Mouse (Mus musculus) hindbrain, embryonic 10.5 days (tissue): Measurements from ENCODE around the gene Olig1. TPM values are rescaled to one million over a fixed set of nuclear protein-coding genes. Genes with fewer than 3 reads are reported as not detected.

Experiments
- DNase-seq: peaks from one replicate; pipeline ENCODE4 v3.0.0-alpha.2; 2017; ENCODE audit warnings: low spot score
- H3K27ac ChIP-seq: fragments of 300-500 bp; sonication (generic); 2 replicates; pipeline ENCODE4 v1.5.1; 2016; ENCODE audit warnings: mild to moderate bottlenecking, moderate library complexity
- H3K27me3 ChIP-seq: fragments of 300-500 bp; sonication (generic); 2 replicates; pipeline ENCODE4 v1.6.1; 2016; ENCODE audit warnings: mild to moderate bottlenecking; ENCODE audit not compliant: poor library complexity, insufficient read depth, severe bottlenecking
- H3K36me3 ChIP-seq: fragments of 300-500 bp; sonication (generic); 2 replicates; pipeline ENCODE4 v1.6.1; 2016; ENCODE audit warnings: mild to moderate bottlenecking, moderate library complexity
- H3K4me1 ChIP-seq: fragments of 300-500 bp; sonication (generic); replicated peaks from 2 replicates; pipeline ENCODE4 v1.6.1; 2016; ENCODE audit warnings: mild to moderate bottlenecking
- H3K4me3 ChIP-seq: fragments of 300-500 bp; sonication (generic); 2 replicates; pipeline ENCODE4 v1.5.1; 2016; ENCODE audit warnings: mild to moderate bottlenecking, moderate library complexity
- H3K9me3 ChIP-seq: fragments of 300-500 bp; sonication (generic); 2 replicates; pipeline ENCODE4 v1.6.1; 2016; ENCODE audit warnings: mild to moderate bottlenecking, moderate library complexity
- WGBS: fragments of 180-500 bp; shearing (Covaris S2); methylation state at CpG from one replicate; pipeline ENCODE4 v1.1.7; 2016; 5-methylcytosine and 5-hydroxymethylcytosine counted together
- polyA plus RNA-seq: library from polyadenylated mRNA; unstranded; fragments of >200 nt; fragmentation: Nextera tagmentation; extraction: Ambion mirVana; gene quantifications from 2 replicates; pipeline ENCODE4 v1.2.1, GENCODE M21; 2016

Gene Olig1
- polyA plus RNA-seq, result 1.4 and 1.5 TPM in 2 replicates

DNA sequence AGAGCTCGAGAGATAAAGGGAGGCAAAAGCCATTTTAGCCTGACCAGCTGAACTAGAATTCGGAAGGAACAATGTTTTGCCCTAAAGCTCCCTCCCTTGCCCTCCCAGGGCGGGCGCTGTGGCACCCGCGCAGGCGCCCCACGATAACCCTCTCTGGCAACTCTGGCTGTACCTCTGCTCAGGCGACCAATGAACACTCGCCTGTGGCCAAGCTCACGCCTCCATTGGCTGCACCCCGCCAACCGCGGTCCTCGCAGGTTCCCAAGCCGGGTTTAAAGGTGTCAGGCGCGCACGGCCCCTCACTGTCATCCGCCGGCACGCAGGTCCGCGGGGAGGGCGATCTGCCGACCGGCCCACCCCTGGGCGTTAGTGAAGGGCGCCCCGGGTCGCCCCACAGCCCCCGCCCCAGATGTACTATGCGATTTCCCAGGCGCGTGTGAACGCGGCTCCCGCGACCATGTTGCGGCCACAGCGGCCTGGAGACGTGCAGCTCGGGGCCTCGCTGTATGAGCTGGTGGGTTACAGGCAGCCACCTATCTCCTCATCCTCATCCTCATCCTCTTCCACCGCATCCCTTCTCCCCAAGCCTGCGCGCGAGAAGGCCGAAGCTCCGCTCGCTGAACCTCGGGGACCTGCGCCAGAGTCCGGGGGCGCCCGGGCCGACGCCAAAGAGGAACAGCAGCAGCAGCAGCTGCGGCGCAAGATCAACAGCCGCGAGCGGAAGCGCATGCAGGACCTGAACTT is at the start of gene Olig1:
Gene Olig1, plus strand, starts transcription at position 305 of the 744 bp plus-strand sequence.
- no peaks in the 10 kb centered on the region for H3K9me3 ChIP-seq
- H3K27me3 ChIP-seq, result peaks cover 100% of the 10 kb centered on the region
- H3K27ac ChIP-seq, result no peak within 1 kb of the TSS
- under 1% methylated on average over 64 of the region's 64 CpGs for WGBS
- H3K4me1 ChIP-seq, result peaks cover 26% of the 10 kb centered on the region
- no peaks in the 10 kb centered on the region for H3K36me3 ChIP-seq
- peak within 1 kb of the TSS; percentile 54 for H3K4me3 ChIP-seq
- peak; percentile 70 for DNase-seq

GRCm38 (mm10) chr16:91222171-91222642 is 47.4 kb upstream of the Olig1 start:
- no peaks in the 10 kb centered on the region for H3K36me3 ChIP-seq
- peaks cover 100% of the 10 kb centered on the region for H3K27me3 ChIP-seq
- 1% methylated on average over 25 of the region's 25 CpGs for WGBS
- H3K9me3 ChIP-seq, result peaks cover 8% of the 10 kb centered on the region
- H3K27ac ChIP-seq, result no peak overlapping the region; the same call in 1 of the 2 replicates
- peak; percentile 43 for DNase-seq
- peak overlapping the region; percentile 35 for H3K4me3 ChIP-seq
- H3K4me1 ChIP-seq, result peaks cover 60% of the 10 kb centered on the region

DNA sequence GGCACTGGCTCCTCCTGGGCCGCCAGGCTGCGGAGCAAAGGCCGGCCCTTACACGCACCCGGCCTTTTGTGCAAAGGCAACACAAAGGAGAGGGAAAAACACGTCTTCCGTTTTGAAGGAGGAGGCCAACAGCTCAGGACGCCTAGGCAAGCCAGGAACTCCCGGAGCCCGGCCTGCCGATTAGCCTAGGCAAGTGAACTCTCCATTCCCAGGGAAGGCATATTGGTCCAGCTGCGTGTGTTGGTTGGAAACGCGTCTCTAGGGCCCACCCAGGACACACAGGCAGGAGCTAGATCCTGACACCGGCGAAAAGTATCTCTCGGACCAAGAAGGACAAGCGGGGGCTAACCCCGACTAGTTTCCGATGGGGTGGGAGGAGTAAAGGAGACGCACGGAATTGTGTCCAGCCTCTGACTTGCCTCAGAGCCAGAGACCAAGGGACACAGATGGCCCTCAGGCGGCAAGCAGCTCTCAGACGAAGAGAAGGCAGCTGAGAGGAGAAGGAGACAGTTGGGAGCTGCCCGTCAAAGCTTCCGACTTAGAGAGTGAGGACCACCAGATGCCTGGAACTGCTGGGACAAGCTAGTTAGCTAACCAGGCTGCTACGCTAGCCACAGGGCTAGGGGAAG is 46.8 kb upstream of the Olig1 start:
- peak overlapping the region; percentile 50; the same call in 1 of the 2 replicates for H3K27ac ChIP-seq
- H3K36me3 ChIP-seq, result no peaks in the 10 kb centered on the region
- peaks cover 62% of the 10 kb centered on the region for H3K4me1 ChIP-seq
- peak overlapping the region; percentile 35 for H3K4me3 ChIP-seq
- peaks cover 7% of the 10 kb centered on the region for H3K9me3 ChIP-seq
- DNase-seq, result peak; percentile 64
- H3K27me3 ChIP-seq, result peaks cover 100% of the 10 kb centered on the region
- under 1% methylated on average over 27 of the region's 27 CpGs for WGBS

DNA sequence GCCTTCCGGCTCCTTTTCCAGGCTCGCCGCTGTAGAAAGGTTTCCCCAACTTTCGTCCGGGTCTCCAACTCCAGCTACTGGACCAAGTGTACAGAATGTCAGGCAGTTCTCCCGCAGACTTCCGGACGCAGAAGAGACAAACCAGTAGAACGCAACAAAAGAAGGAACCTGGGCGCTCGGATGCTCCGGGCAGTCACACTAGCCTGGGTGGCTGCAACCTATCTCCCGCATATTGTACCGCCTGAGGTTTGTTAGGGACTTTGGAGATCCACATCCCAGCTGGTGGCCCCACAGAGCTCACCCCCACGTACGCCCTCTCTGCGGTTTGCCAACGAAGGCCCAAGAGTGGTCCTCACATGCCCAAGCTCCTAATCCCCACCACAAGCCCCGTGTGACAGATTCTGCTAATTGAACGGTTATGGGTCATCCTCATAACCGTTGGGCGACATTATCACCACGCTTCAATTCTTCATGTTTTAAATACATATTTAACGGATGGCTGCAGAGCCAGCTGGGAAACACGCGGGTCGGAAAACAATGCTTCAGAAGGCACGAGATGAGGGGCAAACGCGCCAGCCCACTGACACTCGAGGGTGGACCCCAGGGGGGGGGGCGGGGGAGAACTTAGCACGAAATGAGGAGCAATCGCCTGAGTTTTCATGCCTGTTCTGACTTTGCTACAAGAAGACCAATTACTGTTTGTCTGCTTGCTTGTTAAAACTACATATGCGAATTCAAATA is 46.1 kb upstream of the Olig1 start:
- H3K27ac ChIP-seq, result peak overlapping the region; percentile 50; the same call in 1 of the 2 replicates
- peaks cover 100% of the 10 kb centered on the region for H3K27me3 ChIP-seq
- peaks cover 62% of the 10 kb centered on the region for H3K4me1 ChIP-seq
- no peaks in the 10 kb centered on the region for H3K36me3 ChIP-seq
- 2% methylated on average over 35 of the region's 35 CpGs for WGBS
- no peak for DNase-seq
- peak overlapping the region; percentile 35 for H3K4me3 ChIP-seq
- H3K9me3 ChIP-seq, result no peaks in the 10 kb centered on the region

GRCm38 (mm10) chr16:91224068-91224402 is 45.5 kb upstream of the Olig1 start:
- Histone ChIP-seq H3K9me3 (no peaks in the 10 kb centered on the region), H3K27ac (no peak overlapping the region), H3K4me3 (no peak overlapping the region), H3K4me1 (peaks cover 62% of the 10 kb centered on the region), H3K27me3 (peaks cover 100% of the 10 kb centered on the region), H3K36me3 (no peaks in the 10 kb centered on the region)
- WGBS, result 5% methylated on average over 10 of the region's 10 CpGs
- no peak for DNase-seq

DNA sequence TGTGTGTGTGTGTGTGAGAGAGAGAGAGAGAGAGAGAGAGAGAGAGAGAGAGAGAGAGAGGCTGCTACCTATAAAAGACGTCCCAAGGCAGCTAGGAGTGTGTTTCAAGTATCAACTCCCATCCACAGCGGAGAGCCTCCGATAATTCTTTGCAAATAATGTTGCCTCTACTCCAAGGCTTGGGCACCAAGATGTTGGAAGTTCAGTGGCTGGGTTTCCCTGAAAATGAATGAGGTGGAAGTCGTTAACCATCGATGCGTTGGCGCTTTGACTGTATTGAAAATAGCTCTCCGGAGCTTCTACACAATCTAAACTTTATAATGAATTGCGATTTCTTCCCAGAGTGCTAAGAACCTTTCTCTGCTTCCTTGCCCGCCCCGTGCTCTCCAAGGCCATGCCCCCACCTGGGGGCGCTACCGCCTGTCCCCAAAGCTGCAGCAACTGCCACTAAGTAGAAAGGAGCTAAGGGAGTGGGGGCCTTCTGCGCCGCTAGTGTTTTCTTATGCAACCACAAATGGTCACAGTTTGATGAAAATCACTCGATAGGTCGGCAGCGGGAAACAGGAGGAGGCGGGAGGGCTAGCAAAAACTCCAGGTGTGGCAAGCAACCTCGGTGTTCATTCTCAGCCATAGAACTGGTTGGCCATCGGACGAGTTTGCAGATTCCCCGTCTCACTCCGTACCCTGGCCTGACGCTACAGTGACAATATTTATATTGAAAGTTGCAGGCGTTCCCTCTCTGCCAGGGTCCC is 44.9 kb upstream of the Olig1 start:
- H3K9me3 ChIP-seq, result no peaks in the 10 kb centered on the region
- no peaks in the 10 kb centered on the region for H3K36me3 ChIP-seq
- H3K4me1 ChIP-seq, result peaks cover 62% of the 10 kb centered on the region
- peak overlapping the region; percentile 46 for H3K4me3 ChIP-seq
- peaks cover 100% of the 10 kb centered on the region for H3K27me3 ChIP-seq
- peak; percentile 52 for DNase-seq
- H3K27ac ChIP-seq, result no peak overlapping the region
- 1% methylated on average over 26 of the region's 26 CpGs for WGBS

GRCm38 (mm10) chr16:91225233-91226037 is 44.1 kb upstream of the Olig1 start, which contains the start of gene Olig2:
TSS of gene Olig2 (plus strand) at chr16:91225457.
- Histone ChIP-seq H3K27ac (no peak within 1 kb of the TSS), H3K4me1 (peaks cover 58% of the 10 kb centered on the region), H3K4me3 (peak within 1 kb of the TSS; percentile 46), H3K27me3 (peaks cover 100% of the 10 kb centered on the region), H3K9me3 (no peaks in the 10 kb centered on the region), H3K36me3 (no peaks in the 10 kb centered on the region)
- under 1% methylated on average over 53 of the region's 53 CpGs for WGBS
- DNase-seq, result peak; percentile 81

- Histone ChIP-seq H3K9me3 (no peaks in the 10 kb centered on the region), H3K36me3 (no peaks in the 10 kb centered on the region), H3K4me3 (peak overlapping the region; percentile 46), H3K4me1 (peaks cover 56% of the 10 kb centered on the region), H3K27me3 (peaks cover 100% of the 10 kb centered on the region), H3K27ac (no peak overlapping the region)
- peak; percentile 56 for DNase-seq
- under 1% methylated on average over 60 of the region's 60 CpGs for WGBS
Observed at GRCm38 (mm10) chr16:91226038-91226882, 43.3 kb upstream of the Olig1 start.

- Histone ChIP-seq H3K27me3 (peaks cover 100% of the 10 kb centered on the region), H3K9me3 (no peaks in the 10 kb centered on the region), H3K27ac (no peak overlapping the region), H3K4me1 (peaks cover 56% of the 10 kb centered on the region), H3K4me3 (peak overlapping the region; percentile 46), H3K36me3 (no peaks in the 10 kb centered on the region)
- under 1% methylated on average over 85 of the region's 85 CpGs for WGBS
- peak; percentile 58 for DNase-seq
Observed at GRCm38 (mm10) chr16:91226883-91227759, 42.5 kb upstream of the Olig1 start.

GRCm38 (mm10) chr16:91227760-91228043 is 41.9 kb upstream of the Olig1 start:
- H3K27me3 ChIP-seq, result peaks cover 100% of the 10 kb centered on the region
- peak; percentile 52 for DNase-seq
- no peaks in the 10 kb centered on the region for H3K36me3 ChIP-seq
- H3K9me3 ChIP-seq, result no peaks in the 10 kb centered on the region
- H3K27ac ChIP-seq, result no peak overlapping the region
- H3K4me3 ChIP-seq, result 0 out of 2 replicates have a peak overlapping the region, but pooled peaks have one; percentile 46
- WGBS, result 3% methylated on average over 6 of the region's 6 CpGs
- H3K4me1 ChIP-seq, result peaks cover 56% of the 10 kb centered on the region
